Mouse (Mus musculus) duodenum, adult 2 months (tissue): ENCODE results near the gene Odf2. TPM values are rescaled to one million over a fixed set of nuclear protein-coding genes. Genes with fewer than 3 reads are reported as not detected.

ENCODE experiments used
- polyA plus RNA-seq: library from polyadenylated mRNA; depleted of rRNA; stranded (reverse); fragments of >200 nt; gene quantifications from 2 replicates; pipeline ENCODE4 v1.2.3, GENCODE M21; 2012; ENCODE audit warnings: low replicate concordance; rRNA removed

Gene Odf2
- 9.2 and 13.0 TPM in 2 replicates for polyA plus RNA-seq

DNA sequence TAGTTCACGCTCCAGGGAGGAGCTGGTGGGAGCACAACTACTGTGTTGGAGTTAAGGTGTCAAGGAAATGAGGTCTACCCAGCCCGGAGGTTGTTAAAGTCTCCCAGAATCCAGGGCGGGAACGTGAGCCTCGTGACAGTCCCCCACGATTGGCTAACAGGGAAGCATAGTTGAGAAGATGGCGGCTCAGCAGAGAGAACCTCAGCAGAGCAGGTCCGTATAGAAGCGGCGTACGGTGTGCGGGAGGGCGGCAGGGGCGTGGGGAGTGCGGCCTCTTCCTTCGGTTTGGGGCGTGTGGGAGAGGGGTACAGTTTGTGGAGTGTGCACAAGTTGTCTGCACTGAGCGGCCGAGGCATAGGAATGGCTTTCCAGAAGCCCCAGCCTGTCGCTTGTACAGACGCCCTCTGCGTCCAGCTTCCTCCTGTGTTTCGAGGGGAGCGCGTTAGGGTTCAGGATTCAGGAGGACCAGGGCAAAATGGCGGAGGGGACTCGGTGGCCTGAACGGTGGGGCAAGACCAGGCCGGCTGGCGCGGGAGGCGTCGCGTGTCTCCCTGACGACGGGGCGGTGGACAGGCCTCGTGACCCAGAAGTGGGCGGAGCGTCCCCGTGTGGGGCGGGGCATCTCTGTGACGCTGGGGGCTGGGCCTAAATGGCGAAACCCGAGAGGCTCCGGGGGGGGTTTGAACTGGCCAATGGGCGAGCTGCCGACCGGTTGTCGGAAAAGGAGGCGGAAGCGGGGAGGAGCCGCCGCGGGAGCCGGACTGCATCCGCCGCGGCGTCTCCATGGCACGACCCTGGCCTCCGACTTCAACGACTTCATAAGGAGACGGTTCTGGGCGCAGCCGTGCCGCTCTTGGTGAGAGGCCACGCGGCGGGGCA is at the start of gene Odf2:
Gene Odf2, plus strand, starts transcription at position 156 of the 879 bp plus-strand sequence.

GRCm38 (mm10) chr2:29868949-29869645 is 19.9 kb upstream of the Odf2 start, which contains the start of gene Cercam:
TSS of gene Cercam (plus strand) at chr2:29869164.

GRCm38 (mm10) chr2:29934906-29935599 is 46.0 kb downstream of the Odf2 start, which contains the start of gene Gle1:
TSS of gene Gle1 (plus strand) at chr2:29935426.

GRCm38 (mm10) chr2:29965250-29965843 is 76.3 kb downstream of the Odf2 start, which contains the start of gene Sptan1:
TSS of gene Sptan1 (plus strand) at chr2:29965560.

Other genes starting within 250 kb of the Odf2 start
- 0.70 and 2.1 TPM in 2 replicates for gene Gm13420, start 137.5 kb upstream of the Odf2 start, polyA plus RNA-seq
- not detected in 2 replicates for gene Gm13547, start 129.9 kb upstream of the Odf2 start, polyA plus RNA-seq
- gene Coq4, start 101.7 kb upstream of the Odf2 start, polyA plus RNA-seq = 192 and 202 TPM in 2 replicates
- gene Trub2, start 100.7 kb upstream of the Odf2 start, polyA plus RNA-seq = 21.0 and 31.9 TPM in 2 replicates
- 251 and 1,003 TPM in 2 replicates for gene Slc27a4, start 86.6 kb upstream of the Odf2 start, polyA plus RNA-seq
- gene Urm1, start 69.1 kb upstream of the Odf2 start, polyA plus RNA-seq = 51.0 and 51.8 TPM in 2 replicates
- 3.5 and 5.8 TPM in 2 replicates for gene Cercam, start 20.1 kb upstream of the Odf2 start, polyA plus RNA-seq
- 5.0 and 6.3 TPM in 2 replicates for gene Gle1, start 46.2 kb downstream of the Odf2 start, polyA plus RNA-seq
- gene Sptan1, start 76.3 kb downstream of the Odf2 start, polyA plus RNA-seq = 69.7 and 87.6 TPM in 2 replicates
- 9.6 and 10.9 TPM in 2 replicates for gene Wdr34, start 159.7 kb downstream of the Odf2 start, polyA plus RNA-seq
- gene Set, start 168.2 kb downstream of the Odf2 start, polyA plus RNA-seq = 38.4 and 44.9 TPM in 2 replicates
- 7.9 and 10.0 TPM in 2 replicates for gene Pkn3, start 188.5 kb downstream of the Odf2 start, polyA plus RNA-seq
- 92.1 and 211 TPM in 2 replicates for gene Zdhhc12, start 204.4 kb downstream of the Odf2 start, polyA plus RNA-seq
- gene Zer1, start 235.4 kb downstream of the Odf2 start, polyA plus RNA-seq = 37.7 and 41.5 TPM in 2 replicates
- gene Tbc1d13, start 244.5 kb downstream of the Odf2 start, polyA plus RNA-seq = 75.7 and 94.3 TPM in 2 replicates